Mouse (Mus musculus) stomach, embryonic 15.5 days (tissue): Measurements from ENCODE around the gene Snd1. TPM values are rescaled to one million over a fixed set of nuclear protein-coding genes. Genes with fewer than 3 reads are reported as not detected.
"Not testable (repeated sequence)": the region's sequence is repeated elsewhere in the genome, so short reads cannot be mapped to it uniquely, and the experiment has no call there.

Experiments
- ATAC-seq: fragments of 200-750 bp; cut with Nextera tagmentation; 2 replicates; pipeline ENCODE4 v1.8.0; 2017; ENCODE audit warnings: low read depth, moderate number of reproducible peaks, moderate TSS enrichment; ENCODE audit not compliant: insufficient read depth, low FRiP score
- H3K27ac ChIP-seq: fragments of 300-500 bp; sonication (generic); 2 replicates; pipeline ENCODE4 v1.5.1; 2015; ENCODE audit warnings: mild to moderate bottlenecking, inconsistent platforms
- H3K27me3 ChIP-seq: fragments of 300-500 bp; sonication (generic); replicated peaks from 2 replicates; pipeline ENCODE4 v1.6.1; 2015; ENCODE audit warnings: inconsistent platforms
- H3K36me3 ChIP-seq: fragments of 300-500 bp; sonication (generic); 2 replicates; pipeline ENCODE4 v1.6.1; 2015; ENCODE audit warnings: inconsistent platforms
- H3K4me1 ChIP-seq: fragments of 300-500 bp; sonication (generic); 2 replicates; pipeline ENCODE4 v1.6.1; 2015; ENCODE audit warnings: inconsistent platforms
- H3K4me2 ChIP-seq: fragments of 300-500 bp; sonication (generic); 2 replicates; pipeline ENCODE4 v1.6.1; 2015; ENCODE audit warnings: mild to moderate bottlenecking, inconsistent platforms
- H3K4me3 ChIP-seq: fragments of 300-500 bp; sonication (generic); replicated peaks from 2 replicates; pipeline ENCODE4 v1.5.1; 2015; ENCODE audit warnings: inconsistent platforms
- H3K9ac ChIP-seq: fragments of 300-500 bp; sonication (generic); 2 replicates; pipeline ENCODE4 v1.6.1; 2015; ENCODE audit warnings: inconsistent platforms
- H3K9me3 ChIP-seq: fragments of 300-500 bp; sonication (generic); 2 replicates; pipeline ENCODE4 v1.6.1; 2016; ENCODE audit warnings: inconsistent platforms
- WGBS: fragments of 180-500 bp; shearing (Covaris S2); methylation state at CpG from one replicate; pipeline ENCODE4 v1.1.7; 2015; 5-methylcytosine and 5-hydroxymethylcytosine counted together
- polyA plus RNA-seq: library from polyadenylated mRNA; unstranded; fragments of >200 nt; fragmentation: Nextera tagmentation; extraction: Ambion mirVana; gene quantifications from 2 replicates; pipeline ENCODE4 v1.2.1, GENCODE M21; 2015

Gene Snd1
- polyA plus RNA-seq, 1 experiment from 2014 or later, result 128 TPM

DNA sequence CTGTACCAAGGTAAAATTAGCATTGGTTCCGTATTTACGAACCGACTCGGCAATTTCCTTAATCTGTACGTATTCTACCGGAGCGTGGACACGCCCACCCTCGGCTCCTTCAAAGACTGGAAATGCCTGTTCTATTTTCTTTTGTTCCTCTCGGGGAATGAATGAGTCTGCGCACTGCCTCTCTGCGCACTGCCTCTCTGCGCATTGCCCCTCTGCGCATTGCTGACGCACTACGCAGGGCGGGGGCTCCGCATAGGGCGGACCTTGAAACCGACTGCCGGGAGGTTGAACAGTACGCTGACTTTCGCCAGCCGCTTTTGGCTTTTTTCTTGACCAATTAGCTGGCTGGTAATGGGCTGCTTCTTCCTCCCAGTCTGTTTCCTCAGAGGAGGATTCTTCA, 453.0 kb downstream of the Snd1 start:
- not testable (repeated sequence) for H3K27me3 ChIP-seq, H3K36me3 ChIP-seq, H3K9me3 ChIP-seq, ATAC-seq, H3K4me1 ChIP-seq, H3K9ac ChIP-seq, H3K4me2 ChIP-seq, H3K4me3 ChIP-seq, H3K27ac ChIP-seq
- WGBS, result 94% methylated on average over 12 of the region's 24 CpGs

DNA sequence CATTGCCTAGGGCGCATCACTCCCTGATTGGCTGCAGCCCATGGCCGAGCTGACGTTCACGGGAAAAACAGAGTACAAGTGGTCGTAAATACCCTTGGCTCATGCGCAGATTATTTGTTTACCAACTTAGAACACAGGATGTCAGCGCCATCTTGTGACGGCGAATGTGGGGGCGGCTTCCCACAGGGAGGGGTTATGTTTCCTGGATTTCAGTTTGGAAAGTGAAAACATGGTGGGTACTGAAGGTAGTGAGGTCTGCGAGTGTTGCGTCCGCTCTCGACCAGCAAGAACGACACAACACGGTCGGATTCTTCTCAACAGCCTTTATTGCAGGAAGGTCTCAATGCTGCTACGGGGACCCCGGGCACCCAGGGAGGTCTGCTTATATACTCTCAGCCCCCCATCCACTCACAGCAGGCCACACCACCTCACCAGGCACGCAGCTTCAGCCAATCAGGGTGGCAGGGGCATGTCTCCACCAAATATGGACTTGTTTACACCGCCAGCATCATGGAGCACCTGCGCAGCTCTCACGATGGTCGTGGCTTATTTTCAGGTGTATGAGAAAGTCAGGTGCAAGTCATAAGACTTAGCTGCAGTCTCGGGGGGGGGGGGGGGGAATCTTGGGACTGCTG, 454.3 kb downstream of the Snd1 start:
- H3K36me3 ChIP-seq, H3K9me3 ChIP-seq, H3K27me3 ChIP-seq, ATAC-seq, H3K9ac ChIP-seq, H3K4me2 ChIP-seq, H3K27ac ChIP-seq, H3K4me3 ChIP-seq, H3K4me1 ChIP-seq: not testable (repeated sequence)
- WGBS, result 74% methylated on average over 21 of the region's 25 CpGs

DNA sequence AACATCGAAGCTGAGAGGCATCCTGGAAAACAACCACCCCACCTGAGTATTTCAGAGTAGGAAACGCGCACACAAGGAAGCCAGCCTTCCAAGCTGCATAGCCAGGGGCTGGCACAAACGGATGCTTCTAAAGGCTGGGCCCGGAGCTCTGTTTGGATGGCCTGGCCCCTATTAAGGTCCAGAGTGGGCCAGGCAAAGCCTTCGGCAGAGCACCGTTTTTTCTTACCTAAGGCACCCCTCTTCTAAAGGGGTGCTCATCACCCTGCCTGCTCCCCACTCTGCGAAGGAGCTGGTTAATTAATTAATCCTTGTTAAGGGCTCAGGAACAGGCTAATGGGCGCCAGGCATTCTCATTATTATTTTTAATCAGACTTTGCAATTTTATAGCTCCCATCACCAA, 456.3 kb downstream of the Snd1 start:
- Histone ChIP-seq H3K27ac (no peak overlapping the region), H3K4me3 (no peak overlapping the region), H3K4me2 (no peak overlapping the region), H3K27me3 (no peaks in the 10 kb centered on the region), H3K9ac (no peak overlapping the region), H3K4me1 (peaks cover 8% of the 10 kb centered on the region; the same call in 1 of the 2 replicates), H3K36me3 (no peaks in the 10 kb centered on the region), H3K9me3 (no peaks in the 10 kb centered on the region)
- ATAC-seq, result no peak
- 44% methylated on average over 9 of the region's 9 CpGs for WGBS

DNA sequence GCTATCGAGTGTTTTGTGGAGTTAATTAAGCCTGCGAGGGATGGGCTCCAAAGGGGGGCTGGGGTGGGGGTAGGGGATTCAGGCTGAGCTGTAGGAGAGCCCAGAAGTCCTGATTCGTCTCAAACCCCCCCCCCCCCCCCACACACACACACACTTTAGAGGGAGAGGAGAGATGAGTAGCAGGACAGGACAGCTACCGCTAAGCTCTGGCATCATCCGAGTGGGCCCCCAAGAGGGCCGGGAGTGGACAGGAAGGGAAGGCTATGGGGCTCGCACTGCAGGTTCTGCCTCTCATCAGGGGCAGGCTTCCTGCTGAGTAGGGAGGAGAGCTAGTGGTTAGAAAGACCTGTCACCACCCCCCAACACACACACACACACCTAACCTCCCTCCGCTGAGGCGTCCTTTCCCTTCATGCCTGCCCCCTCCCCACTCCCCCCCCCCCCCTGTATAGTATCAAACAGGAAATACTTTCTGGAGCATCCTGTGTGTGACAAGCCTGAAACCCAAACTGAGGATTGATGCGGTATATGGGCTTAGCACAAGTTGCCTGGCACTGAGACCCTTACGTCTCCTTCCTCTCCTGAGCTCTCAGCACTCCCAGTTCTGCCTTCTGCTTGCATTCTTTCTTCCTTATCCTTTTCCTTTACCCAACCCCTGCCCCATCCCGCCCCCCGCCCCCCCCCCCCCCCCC, 456.8 kb downstream of the Snd1 start:
- H3K36me3 ChIP-seq, result no peaks in the 10 kb centered on the region
- H3K4me2 ChIP-seq, result peak overlapping the region; percentile 53
- ATAC-seq, result peak; percentile 31; the same call in 1 of the 2 replicates
- H3K4me3 ChIP-seq, result peak overlapping the region; percentile 6; the same call in 1 of the 2 replicates
- no peaks in the 10 kb centered on the region for H3K27me3 ChIP-seq
- H3K4me1 ChIP-seq, result peaks cover 8% of the 10 kb centered on the region; the same call in 1 of the 2 replicates
- WGBS, result 2% methylated on average over 12 of the region's 13 CpGs
- H3K9me3 ChIP-seq, result no peaks in the 10 kb centered on the region
- no peak overlapping the region for H3K27ac ChIP-seq
- H3K9ac ChIP-seq, result no peak overlapping the region

DNA sequence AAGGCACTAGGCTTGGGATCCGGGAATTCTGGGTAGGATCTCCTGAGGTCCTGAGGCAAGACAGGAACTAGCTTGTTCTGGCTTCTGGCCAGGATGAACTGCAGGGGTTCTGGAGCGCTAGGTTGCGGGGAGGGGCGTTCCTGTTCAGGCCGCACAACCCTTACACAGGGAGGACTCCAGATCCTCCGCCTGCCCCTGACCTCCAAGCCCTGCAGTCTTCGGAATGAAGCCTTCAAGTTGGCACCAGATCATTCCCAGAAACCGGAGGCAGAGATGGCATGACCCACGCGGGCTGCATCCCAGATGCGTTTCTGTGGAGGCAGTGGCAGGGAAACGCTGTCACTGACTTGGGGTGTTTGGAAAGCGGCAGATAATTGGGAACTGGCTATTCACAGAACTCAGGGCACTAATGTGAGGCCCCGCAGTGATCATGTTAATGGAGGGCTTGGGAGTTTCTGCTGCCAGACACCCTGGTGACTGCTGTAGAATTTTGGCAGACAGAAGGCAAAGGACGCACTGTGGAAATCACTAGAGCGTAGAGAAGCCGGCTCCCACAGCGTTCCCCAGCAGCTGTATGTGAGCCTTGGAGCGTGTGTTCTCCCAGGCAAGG, 457.5 kb downstream of the Snd1 start:
- WGBS, result 15% methylated on average over 19 of the region's 19 CpGs
- no peak for ATAC-seq
- H3K4me2 ChIP-seq, result peak overlapping the region; percentile 53

DNA sequence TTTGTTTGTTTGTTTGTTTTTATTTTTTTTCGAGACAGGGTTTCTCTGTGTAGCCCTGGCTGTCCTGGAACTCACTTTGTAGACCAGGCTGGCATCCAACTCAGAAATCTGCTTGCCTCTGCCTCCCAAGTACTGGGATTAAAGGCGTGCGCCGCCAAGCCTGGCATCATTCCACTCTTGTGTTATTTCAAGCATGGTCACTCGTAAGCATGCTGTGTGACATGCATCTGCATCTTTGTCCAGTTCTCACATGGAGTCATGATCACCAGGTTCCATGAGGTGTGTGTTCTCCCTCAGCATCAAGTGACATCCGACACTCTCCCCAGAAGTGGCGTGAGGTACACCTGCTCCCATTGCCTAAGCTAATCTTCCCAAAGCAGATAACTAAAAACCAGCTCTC, 460.8 kb downstream of the Snd1 start:
- Histone ChIP-seq H3K4me3 (no peak overlapping the region), H3K4me1 (peaks cover 8% of the 10 kb centered on the region; the same call in 1 of the 2 replicates), H3K9ac (no peak overlapping the region), H3K36me3 (no peaks in the 10 kb centered on the region), H3K27me3 (no peaks in the 10 kb centered on the region), H3K4me2 (no peak overlapping the region), H3K9me3 (no peaks in the 10 kb centered on the region), H3K27ac (no peak overlapping the region)
- no peak for ATAC-seq
- WGBS, result 86% methylated on average over 7 of the region's 7 CpGs

More for the DNA sequence above, 457.5 kb downstream of the Snd1 start:
- no peaks in the 10 kb centered on the region for H3K27me3 ChIP-seq
- H3K9ac ChIP-seq, result no peak overlapping the region
- H3K9me3 ChIP-seq, result no peaks in the 10 kb centered on the region
- H3K27ac ChIP-seq, result no peak overlapping the region
- no peaks in the 10 kb centered on the region for H3K36me3 ChIP-seq
- H3K4me3 ChIP-seq, result peak overlapping the region; percentile 14; the same call in 1 of the 2 replicates
- H3K4me1 ChIP-seq, result peaks cover 8% of the 10 kb centered on the region; the same call in 1 of the 2 replicates

DNA sequence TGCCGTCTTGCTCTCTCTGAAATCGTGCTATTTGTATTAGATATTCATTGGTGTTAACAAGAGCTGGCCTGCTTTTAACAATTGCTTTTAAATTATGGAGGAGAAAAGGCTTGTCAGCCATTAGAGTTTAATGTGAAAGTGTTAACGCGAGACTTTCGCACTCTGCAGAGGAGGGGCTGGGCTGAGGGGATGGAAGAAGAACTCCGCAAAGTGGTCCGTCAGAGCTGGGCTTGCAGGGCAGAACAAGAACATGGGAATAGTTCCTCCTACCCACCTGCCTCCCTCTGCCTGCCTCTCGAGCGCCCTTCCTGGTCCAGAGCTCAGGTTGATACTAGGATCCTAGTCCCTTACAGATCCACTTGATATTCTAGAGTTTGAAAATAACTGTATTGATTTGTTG, 472.3 kb downstream of the Snd1 start:
- Histone ChIP-seq H3K4me3 (no peak overlapping the region), H3K27me3 (no peaks in the 10 kb centered on the region), H3K4me2 (no peak overlapping the region), H3K36me3 (no peaks in the 10 kb centered on the region), H3K9me3 (no peaks in the 10 kb centered on the region), H3K4me1 (no peaks in the 10 kb centered on the region), H3K27ac (no peak overlapping the region), H3K9ac (no peak overlapping the region)
- WGBS, result 53% methylated on average over 9 of the region's 9 CpGs
- ATAC-seq, result no peak

DNA sequence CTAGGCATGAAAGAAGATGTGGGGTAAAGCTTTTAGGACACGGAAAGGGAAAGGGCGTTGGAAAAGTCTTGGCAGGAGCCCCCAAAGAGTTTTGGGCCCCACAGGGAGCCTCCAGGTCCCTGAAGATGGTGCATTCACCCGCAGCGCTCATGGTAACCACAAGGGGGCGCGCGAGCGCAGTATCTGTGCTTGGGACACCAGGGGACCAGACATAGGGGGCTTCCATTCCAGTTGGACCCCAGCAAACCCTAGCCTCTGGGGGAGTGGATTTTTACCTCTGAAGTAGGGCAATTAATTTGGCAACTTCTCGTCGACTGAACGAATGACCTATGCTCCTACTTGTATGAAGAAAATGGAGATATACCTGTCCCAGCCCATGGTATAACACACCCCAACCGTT, 474.3 kb downstream of the Snd1 start:
- WGBS, result 19% methylated on average over 12 of the region's 12 CpGs
- H3K27ac ChIP-seq, result no peak overlapping the region
- H3K4me3 ChIP-seq, result no peak overlapping the region
- no peaks in the 10 kb centered on the region for H3K36me3 ChIP-seq
- no peaks in the 10 kb centered on the region for H3K27me3 ChIP-seq
- no peaks in the 10 kb centered on the region for H3K4me1 ChIP-seq
- H3K4me2 ChIP-seq, result no peak overlapping the region
- H3K9me3 ChIP-seq, result no peaks in the 10 kb centered on the region
- no peak for ATAC-seq
- H3K9ac ChIP-seq, result no peak overlapping the region

DNA sequence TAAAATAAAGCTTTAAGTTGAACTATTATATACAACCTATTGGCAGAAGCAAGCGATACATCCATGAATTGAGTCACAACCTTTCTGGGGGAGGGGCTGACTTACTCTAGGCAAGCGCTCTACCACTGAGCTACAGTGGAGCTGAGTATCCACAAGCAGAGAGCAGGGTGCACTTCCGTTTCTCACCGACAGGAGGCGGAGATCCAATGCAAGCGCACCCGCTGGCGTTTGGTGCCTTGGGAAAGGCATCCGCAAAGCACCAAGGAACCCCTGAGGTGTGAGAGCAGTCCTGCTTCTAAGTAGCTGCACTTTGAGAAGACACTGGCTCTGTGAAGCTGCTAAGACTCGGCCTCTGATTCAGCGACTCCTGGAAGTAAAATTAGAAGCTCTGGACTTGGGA, 480.6 kb downstream of the Snd1 start:
- no peak overlapping the region for H3K9ac ChIP-seq
- H3K4me3 ChIP-seq, result no peak overlapping the region
- WGBS, result 19% methylated on average over 11 of the region's 11 CpGs
- no peaks in the 10 kb centered on the region for H3K27me3 ChIP-seq
- no peaks in the 10 kb centered on the region for H3K36me3 ChIP-seq
- H3K27ac ChIP-seq, result no peak overlapping the region
- no peak overlapping the region for H3K4me2 ChIP-seq
- no peaks in the 10 kb centered on the region for H3K4me1 ChIP-seq
- H3K9me3 ChIP-seq, result no peaks in the 10 kb centered on the region
- no peak for ATAC-seq

DNA sequence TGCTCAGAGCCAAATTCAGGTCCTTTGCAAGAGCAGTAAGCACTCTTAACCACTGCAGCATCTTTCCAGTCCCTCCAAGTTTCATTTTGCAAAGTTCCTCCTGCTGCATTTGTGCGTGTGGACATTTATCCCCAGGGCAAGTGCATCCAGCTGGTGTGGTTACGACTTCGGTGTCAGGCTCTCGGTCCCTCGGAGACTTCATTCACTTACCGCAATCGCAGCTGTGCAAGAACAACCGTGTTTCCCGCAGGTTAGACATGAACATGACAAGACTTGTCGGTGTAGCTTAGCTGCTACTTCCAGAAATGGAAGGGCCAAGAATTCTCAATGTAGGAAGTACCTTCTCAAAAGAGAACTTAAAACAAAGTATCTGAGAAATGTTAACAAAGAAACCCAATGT, 482.5 kb downstream of the Snd1 start:
- WGBS, result 68% methylated on average over 10 of the region's 10 CpGs
- Histone ChIP-seq H3K36me3 (no peaks in the 10 kb centered on the region), H3K27ac (no peak overlapping the region), H3K9me3 (no peaks in the 10 kb centered on the region), H3K27me3 (no peaks in the 10 kb centered on the region), H3K4me3 (no peak overlapping the region), H3K9ac (no peak overlapping the region), H3K4me2 (no peak overlapping the region), H3K4me1 (no peaks in the 10 kb centered on the region)
- ATAC-seq, result no peak

DNA sequence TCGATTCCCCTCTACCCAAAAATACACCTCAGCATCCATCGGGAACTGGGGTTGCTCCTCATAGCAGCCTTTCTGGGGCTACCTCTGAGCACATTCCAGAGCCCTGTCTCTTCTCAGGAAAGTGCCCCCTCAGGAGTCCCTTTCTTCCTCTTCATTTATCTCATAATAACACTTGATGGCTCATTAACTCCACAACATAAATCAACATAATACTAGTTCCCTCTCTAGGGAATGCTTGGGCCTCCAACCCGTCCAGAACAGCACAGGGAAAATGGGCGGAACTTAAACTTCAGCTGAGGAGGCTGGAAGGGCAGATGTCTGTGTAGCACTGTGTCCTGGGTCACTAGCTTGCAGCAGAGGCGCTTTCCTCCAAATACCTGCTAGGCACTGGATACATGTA, 488.2 kb downstream of the Snd1 start:
- Histone ChIP-seq H3K27ac (no peak overlapping the region), H3K4me1 (no peaks in the 10 kb centered on the region), H3K4me2 (no peak overlapping the region), H3K27me3 (no peaks in the 10 kb centered on the region), H3K36me3 (no peaks in the 10 kb centered on the region), H3K9me3 (no peaks in the 10 kb centered on the region), H3K9ac (no peak overlapping the region), H3K4me3 (no peak overlapping the region)
- ATAC-seq, result no peak
- WGBS, result 71% methylated on average over 5 of the region's 5 CpGs

DNA sequence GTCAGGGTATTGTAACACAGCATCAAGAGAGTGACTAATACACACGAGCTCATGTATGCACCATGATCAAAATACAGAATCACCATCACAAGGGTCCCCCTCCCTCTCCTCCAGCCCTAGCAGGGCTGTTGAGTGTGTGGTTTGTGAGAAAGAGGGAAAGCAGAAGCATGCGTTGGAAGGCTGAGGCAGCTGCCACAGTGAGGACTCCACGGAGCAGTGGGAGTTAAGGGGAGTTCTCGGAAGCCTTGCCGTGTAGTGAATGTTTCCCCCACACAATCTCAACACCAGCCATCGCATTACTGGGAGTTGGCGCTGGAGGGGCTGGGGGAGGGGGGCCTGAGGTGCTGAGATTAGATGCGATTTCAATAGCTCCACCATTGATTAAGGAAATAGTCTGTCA, 490.3 kb downstream of the Snd1 start:
- H3K36me3 ChIP-seq, result no peaks in the 10 kb centered on the region
- no peak for ATAC-seq
- 45% methylated on average over 8 of the region's 8 CpGs for WGBS
- no peaks in the 10 kb centered on the region for H3K4me1 ChIP-seq
- H3K27ac ChIP-seq, result no peak overlapping the region
- no peak overlapping the region for H3K4me3 ChIP-seq
- no peaks in the 10 kb centered on the region for H3K9me3 ChIP-seq
- no peaks in the 10 kb centered on the region for H3K27me3 ChIP-seq
- H3K4me2 ChIP-seq, result no peak overlapping the region
- no peak overlapping the region for H3K9ac ChIP-seq
